8 mouse cellular contexts compared by ENCODE assay signal in the genomic region with DNA sequence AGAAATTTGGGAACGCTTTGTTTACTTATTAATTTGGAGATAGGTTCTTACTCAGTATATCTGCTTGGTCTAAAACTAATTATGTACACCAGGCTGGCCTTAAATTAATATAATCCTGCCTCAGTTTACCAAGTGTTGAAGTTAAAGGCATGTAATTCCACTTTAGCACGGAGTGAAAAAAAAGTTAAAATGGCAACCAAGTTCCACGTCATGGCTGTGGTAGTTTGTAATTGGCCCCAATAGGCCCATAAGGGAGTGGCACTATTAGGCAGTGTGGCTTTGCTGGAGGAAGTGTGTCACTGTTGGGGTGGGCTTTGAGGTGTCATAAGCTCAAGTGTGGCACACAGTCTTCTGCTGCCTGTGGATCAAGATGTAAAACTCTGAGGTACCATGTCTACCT. TPM values are rescaled to one million over a fixed set of nuclear protein-coding genes. Genes with fewer than 3 reads are reported as not detected.
DNase-seq lines count a peak whose midpoint lies in the region; ATAC-seq lines count a peak whose summit lies in the region.

No protein-coding gene starts in this region.

- H3K4me3 ChIP-seq in neural tube, embryonic 11.5 days (ENCODE audit: low read depth, low read length): peak overlapping the region; percentile 90
- H3K4me3 ChIP-seq in intestine, embryonic 14.5 days (ENCODE audit: low read depth, low read length): peak overlapping the region; percentile 80

- H3K27ac ChIP-seq in neural tube, embryonic 11.5 days (ENCODE audit: low read depth, low read length): no peak overlapping the region
- no peak overlapping the region for H3K27ac ChIP-seq in intestine, embryonic 14.5 days (ENCODE audit: low read depth)

- intact Hi-C loops in gastrocnemius, postnatal 36 days (cut with DNase I): no loop called here

- H3K36me3 ChIP-seq in neural tube, embryonic 11.5 days (ENCODE audit: control insufficient read depth, insufficient read depth, low read length): no peaks in the 10 kb centered on the region
- H3K36me3 ChIP-seq in intestine, embryonic 14.5 days (ENCODE audit: control insufficient read depth, insufficient read depth, low read length): no peaks in the 10 kb centered on the region

- no peak for ATAC-seq in neural tube, embryonic 11.5 days (ENCODE audit: insufficient read depth, low FRiP score, low TSS enrichment)
- peak; percentile 52 for ATAC-seq in common myeloid progenitor, adult 5-6 weeks (replicated peaks; ENCODE audit: low read depth, poor library complexity, severe bottlenecking)
- ATAC-seq in intestine, embryonic 14.5 days (replicated peaks; ENCODE audit: low FRiP score, low TSS enrichment, low read depth): no peak
- ATAC-seq in monocyte, adult 5-6 weeks (replicated peaks; ENCODE audit: insufficient number of reproducible peaks, low FRiP score, low TSS enrichment, poor library complexity, severe bottlenecking): peak; percentile 11; the same call in 1 of the 2 replicates

- peak overlapping the region; percentile 90 for H3K9ac ChIP-seq in neural tube, embryonic 11.5 days (ENCODE audit: low read length)
- peak overlapping the region; percentile 86 for H3K9ac ChIP-seq in intestine, embryonic 14.5 days (ENCODE audit: low read length)

- H3K27me3 ChIP-seq in neural tube, embryonic 11.5 days (ENCODE audit: control insufficient read depth, insufficient read depth, low read length): no peaks in the 10 kb centered on the region
- H3K27me3 ChIP-seq in intestine, embryonic 14.5 days (replicated peaks; ENCODE audit: control insufficient read depth, insufficient read depth, low read length): no peaks in the 10 kb centered on the region

- H3K4me1 ChIP-seq in neural tube, embryonic 11.5 days (ENCODE audit: control insufficient read depth, insufficient read depth, low read length): no peaks in the 10 kb centered on the region
- H3K4me1 ChIP-seq in intestine, embryonic 14.5 days (replicated peaks; ENCODE audit: control insufficient read depth, insufficient read depth, low read length): peaks cover 5% of the 10 kb centered on the region

- H3K9me3 ChIP-seq in neural tube, embryonic 11.5 days (ENCODE audit: control insufficient read depth, low read length): no peaks in the 10 kb centered on the region
- H3K9me3 ChIP-seq in intestine, embryonic 14.5 days (ENCODE audit: control insufficient read depth, low read length): no peaks in the 10 kb centered on the region

- DNase-seq in neural tube, embryonic 11.5 days (ENCODE audit: low spot score): no peak
- DNase-seq in neural tube, embryonic 10.5 days (ENCODE audit: extremely low spot score, low spot score): no peak
- no peak for DNase-seq in intestine, embryonic 14.5 days (ENCODE audit: low spot score)
- DNase-seq in gastrocnemius, postnatal 36 days: no peak
- no peak for DNase-seq in spleen, postnatal 14 days (ENCODE audit: low spot score in 2 of 2)
- DNase-seq in urinary bladder, adult 2 months (ENCODE audit: low spot score): no peak

- WGBS in neural tube, embryonic 11.5 days: 52% methylated on average over 3 of the region's 3 CpGs
- WGBS in intestine, embryonic 14.5 days: 42% methylated on average over 3 of the region's 3 CpGs

- peak overlapping the region; percentile 61 for H3K4me2 ChIP-seq in neural tube, embryonic 11.5 days (ENCODE audit: low read depth)
- H3K4me2 ChIP-seq in intestine, embryonic 14.5 days (ENCODE audit: low read length): peak overlapping the region; percentile 93

RNA-seq across cellular contexts. Expression of a gene that starts 1.0 kb away (rescaled TPM):
- polyA plus RNA-seq in neural tube, embryonic 11.5 days (2014; fragmentation: Nextera tagmentation; extraction: Ambion mirVana): 268 TPM in 2 replicates
- total RNA-seq in common myeloid progenitor, adult 5-6 weeks (2017): 174 and 181 TPM in 2 replicates
- 193 and 195 TPM in 2 replicates for polyA plus RNA-seq in intestine, embryonic 14.5 days (2014; fragmentation: Nextera tagmentation; extraction: Ambion mirVana)
- 152 to 196 TPM (median 170 TPM) in 3 replicates for total RNA-seq in monocyte, adult 5-6 weeks (2017)
- total RNA-seq in gastrocnemius, postnatal 36 days (2021): 10 to 100 TPM; 49.4 to 58.7 TPM
- 54.5 and 54.6 TPM in 2 replicates for polyA plus RNA-seq in urinary bladder, adult 2 months (2012; rRNA removed)

Comparison
In these comparisons a context has a peak if more than half of its experiments do, and no peak if none do; other contexts are left out.
1. ATAC-seq: peak in common myeloid progenitor, adult 5-6 weeks (single experiment) and monocyte, adult 5-6 weeks (single experiment); none in neural tube, embryonic 11.5 days (single experiment) and intestine, embryonic 14.5 days (single experiment).